Mouse (Mus musculus): ENCODE measurements around the gene Ppp1r12c. TPM values are rescaled to one million over a fixed set of nuclear protein-coding genes. Genes with fewer than 3 reads are reported as not detected.
A peak's percentile ranks its signal among the peaks of the same experiment; 100 is the strongest.

Ppp1r12c gene
- polyA plus RNA-seq, 1 experiment from 2014 or later, result 49.3 TPM

- no peak overlapping the region for H3K27ac ChIP-seq (replicated peaks)
- 31% methylated on average over 13 of the region's 13 CpGs for WGBS
- no peak for ATAC-seq (ENCODE audit: low FRiP score, low read depth)
Observed at GRCm38 (mm10) chr7:4513236-4513635, 11.8 kb upstream of the Ppp1r12c start.

GRCm38 (mm10) chr7:4511489-4512224, 10.2 kb upstream of the Ppp1r12c start:
- no peaks in the 10 kb centered on the region for H3K9me3 ChIP-seq
- no peak overlapping the region for H3K9ac ChIP-seq
- no peak overlapping the region for H3K27ac ChIP-seq (replicated peaks)
- H3K4me1 ChIP-seq (replicated peaks), result no peaks in the 10 kb centered on the region
- 0 out of 2 replicates have a peak, but pooled peaks cover 5% of the 10 kb centered on the region for H3K27me3 ChIP-seq
- no peak overlapping the region for H3K4me2 ChIP-seq
- H3K36me3 ChIP-seq, result no peaks in the 10 kb centered on the region
- H3K4me3 ChIP-seq, result no peak overlapping the region
- WGBS, result 78% methylated on average over 8 of the region's 8 CpGs
- no peak for ATAC-seq (ENCODE audit: low FRiP score, low read depth)

More at GRCm38 (mm10) chr7:4513236-4513635, 11.8 kb upstream of the Ppp1r12c start:
- Histone ChIP-seq H3K4me3 (no peak overlapping the region), H3K36me3 (no peaks in the 10 kb centered on the region), H3K27me3 (0 out of 2 replicates have a peak, but pooled peaks cover 5% of the 10 kb centered on the region), H3K4me2 (no peak overlapping the region), H3K9ac (no peak overlapping the region), H3K9me3 (no peaks in the 10 kb centered on the region), H3K4me1 (replicated peaks) (no peaks in the 10 kb centered on the region)

DNA sequence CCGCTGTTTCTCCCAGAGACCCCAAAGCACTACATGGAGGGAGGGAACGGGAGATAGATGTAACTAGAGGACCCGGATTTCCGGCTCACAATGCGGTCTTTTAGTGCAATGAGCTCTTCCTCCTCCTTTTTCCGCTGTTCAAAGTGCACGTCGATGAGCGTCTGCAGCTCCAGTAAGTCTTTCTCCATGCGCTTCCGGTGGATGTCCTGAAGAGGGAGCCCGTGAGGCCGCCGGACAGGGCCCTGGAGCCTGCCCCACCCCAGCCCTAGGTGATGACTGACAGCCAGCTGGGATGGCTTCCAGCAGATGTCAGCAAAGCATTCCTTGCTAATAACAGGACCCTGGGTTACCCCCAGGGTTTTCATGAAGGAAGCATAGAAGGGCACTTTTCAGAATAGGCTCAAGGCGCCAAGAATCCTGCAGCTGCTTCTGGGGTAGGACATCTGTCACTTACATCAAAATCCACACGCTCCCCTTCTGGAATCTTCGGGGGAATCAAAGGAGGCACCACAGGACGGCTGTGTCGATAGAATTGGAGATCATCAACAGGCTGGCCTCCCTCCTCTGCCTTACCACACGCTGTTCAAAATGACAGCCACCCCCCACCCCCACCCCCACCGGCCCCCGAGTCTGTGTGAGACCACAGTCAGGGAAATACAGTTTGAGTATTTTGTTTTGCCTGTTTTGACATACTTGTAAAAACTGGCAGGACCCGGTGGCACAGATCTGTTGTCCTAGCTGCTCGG, 8.6 kb upstream of the Ppp1r12c start:
- WGBS, result 13% methylated on average over 24 of the region's 24 CpGs
- Histone ChIP-seq H3K4me2 (peak overlapping the region; percentile 20), H3K36me3 (no peaks in the 10 kb centered on the region)

GRCm38 (mm10) chr7:4508739-4509116, 7.2 kb upstream of the Ppp1r12c start:
- Histone ChIP-seq H3K4me2 (no peak overlapping the region), H3K4me3 (no peak overlapping the region), H3K9me3 (no peaks in the 10 kb centered on the region), H3K27ac (replicated peaks) (no peak overlapping the region), H3K27me3 (0 out of 2 replicates have a peak, but pooled peaks cover 5% of the 10 kb centered on the region), H3K9ac (no peak overlapping the region), H3K36me3 (no peaks in the 10 kb centered on the region), H3K4me1 (replicated peaks) (no peaks in the 10 kb centered on the region)
- ATAC-seq (ENCODE audit: low FRiP score, low read depth), result no peak
- 91% methylated on average over 8 of the region's 8 CpGs for WGBS

More for the DNA sequence above, 8.6 kb upstream of the Ppp1r12c start:
- peak; percentile 44 for ATAC-seq (ENCODE audit: low FRiP score, low read depth)
- Histone ChIP-seq H3K9ac (no peak overlapping the region), H3K4me3 (no peak overlapping the region), H3K27me3 (0 out of 2 replicates have a peak, but pooled peaks cover 5% of the 10 kb centered on the region), H3K4me1 (replicated peaks) (no peaks in the 10 kb centered on the region), H3K27ac (replicated peaks) (no peak overlapping the region), H3K9me3 (no peaks in the 10 kb centered on the region)

DNA sequence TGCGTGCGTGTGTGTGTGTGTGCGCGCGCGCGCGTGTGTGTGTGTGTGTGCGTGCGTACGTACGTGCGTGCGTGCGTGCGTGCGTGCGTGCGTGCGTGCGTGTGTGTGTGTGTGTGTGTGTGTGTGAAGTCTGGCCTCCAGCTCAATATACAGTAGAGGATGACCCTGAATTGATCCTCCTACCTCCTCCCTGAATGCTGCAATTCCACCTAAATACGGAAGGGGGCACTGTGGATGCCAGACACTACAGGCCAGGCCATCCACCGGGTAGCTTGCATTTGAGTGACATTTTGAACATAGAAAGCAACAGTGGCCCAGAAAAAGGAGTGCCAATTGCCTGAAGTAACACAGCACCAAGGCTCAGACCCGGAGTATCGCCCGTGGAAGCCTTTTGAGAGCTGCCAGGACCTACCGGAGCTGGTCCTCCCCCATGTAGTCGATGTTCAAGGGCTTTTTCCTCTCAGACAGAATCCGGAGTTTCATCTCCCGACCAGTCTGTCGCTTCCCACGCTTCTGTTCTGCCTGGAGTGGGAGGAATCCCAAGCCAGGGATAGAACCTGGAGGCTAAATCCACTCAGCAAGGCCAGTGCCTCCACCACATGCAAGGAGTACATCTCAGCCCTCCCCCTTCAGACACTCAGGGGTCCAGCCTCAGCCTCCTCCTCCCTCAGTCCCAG, 6.7 kb upstream of the Ppp1r12c start:
- ATAC-seq (ENCODE audit: low FRiP score, low read depth), result no peak
- Histone ChIP-seq H3K4me3 (no peak overlapping the region), H3K27ac (replicated peaks) (no peak overlapping the region), H3K9ac (no peak overlapping the region), H3K36me3 (no peaks in the 10 kb centered on the region), H3K9me3 (no peaks in the 10 kb centered on the region), H3K4me1 (replicated peaks) (no peaks in the 10 kb centered on the region), H3K27me3 (0 out of 2 replicates have a peak, but pooled peaks cover 5% of the 10 kb centered on the region), H3K4me2 (no peak overlapping the region)
- 68% methylated on average over 32 of the region's 32 CpGs for WGBS

DNA sequence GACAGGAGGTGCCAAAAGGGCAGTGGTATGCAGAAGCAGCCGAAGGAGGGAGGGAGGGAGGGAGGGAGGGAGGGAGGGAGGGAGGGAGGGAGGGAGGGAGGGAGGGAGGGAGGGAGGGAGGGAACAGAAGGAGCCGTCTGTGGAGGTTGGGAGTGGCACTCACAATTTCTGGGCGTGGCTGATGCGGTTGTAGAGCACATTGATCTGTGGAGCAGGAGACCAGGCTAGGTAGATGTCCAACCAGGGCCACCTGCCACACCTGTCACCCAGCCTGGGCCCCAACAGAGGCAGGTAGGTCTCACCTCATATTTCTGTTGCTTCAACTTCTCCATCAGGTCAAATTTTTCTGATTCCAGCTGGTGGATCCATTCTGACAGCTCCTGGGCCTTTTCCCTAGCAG, 5.7 kb upstream of the Ppp1r12c start:
- Histone ChIP-seq H3K4me2 (no peak overlapping the region), H3K27me3 (0 out of 2 replicates have a peak, but pooled peaks cover 5% of the 10 kb centered on the region)
- no peak for ATAC-seq (ENCODE audit: low FRiP score, low read depth)

DNA sequence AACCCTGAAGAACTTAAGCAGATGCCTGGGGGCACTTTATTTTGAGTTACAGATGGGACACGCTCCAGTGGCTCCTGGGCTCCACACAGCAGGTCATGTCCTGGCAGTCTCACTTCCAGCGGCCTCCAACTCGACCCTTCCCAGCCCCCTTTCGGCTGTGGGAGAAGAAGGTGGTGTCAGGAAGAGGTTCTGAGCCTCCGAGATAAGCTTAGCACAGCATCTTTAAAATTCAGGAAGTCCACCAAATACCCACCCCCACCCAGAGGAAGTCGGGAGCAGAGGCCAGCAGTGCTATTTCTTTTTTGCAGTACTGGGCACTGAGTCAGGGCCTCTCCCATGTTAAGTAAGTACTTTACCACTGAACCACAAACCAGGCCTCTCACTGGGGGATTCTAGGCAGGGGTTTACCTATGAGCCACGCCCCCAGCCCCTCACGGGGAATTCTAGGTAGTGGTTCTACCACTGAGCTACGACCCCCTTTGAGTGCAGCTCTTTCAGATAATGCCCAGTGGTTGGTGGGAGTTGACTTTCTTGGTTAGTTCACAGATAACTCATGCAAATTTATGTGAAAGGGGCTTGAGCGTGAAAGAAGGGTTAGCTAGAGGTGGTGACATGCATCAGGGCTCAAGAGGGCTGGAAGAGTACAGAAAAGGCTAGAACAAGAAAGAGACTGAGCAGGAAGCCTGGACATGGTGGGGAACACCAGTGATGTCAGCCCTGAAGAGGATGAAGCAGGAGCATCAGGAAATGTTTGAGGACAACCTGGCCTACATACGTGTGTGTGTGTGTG, 3.4 kb upstream of the Ppp1r12c start:
- Histone ChIP-seq H3K27me3 (0 out of 2 replicates have a peak, but pooled peaks cover 5% of the 10 kb centered on the region), H3K27ac (replicated peaks) (no peak overlapping the region), H3K36me3 (no peaks in the 10 kb centered on the region), H3K4me3 (no peak overlapping the region), H3K9ac (no peak overlapping the region), H3K9me3 (no peaks in the 10 kb centered on the region), H3K4me2 (no peak overlapping the region), H3K4me1 (replicated peaks) (peaks cover 19% of the 10 kb centered on the region)
- ATAC-seq (ENCODE audit: low FRiP score, low read depth), result no peak
- 61% methylated on average over 11 of the region's 11 CpGs for WGBS

More for the DNA sequence above, 5.7 kb upstream of the Ppp1r12c start:
- no peak overlapping the region for H3K4me3 ChIP-seq
- 72% methylated on average over 3 of the region's 4 CpGs for WGBS
- H3K9ac ChIP-seq, result no peak overlapping the region
- H3K4me1 ChIP-seq (replicated peaks), result peaks cover 6% of the 10 kb centered on the region
- H3K36me3 ChIP-seq, result no peaks in the 10 kb centered on the region
- no peaks in the 10 kb centered on the region for H3K9me3 ChIP-seq
- no peak overlapping the region for H3K27ac ChIP-seq (replicated peaks)

DNA sequence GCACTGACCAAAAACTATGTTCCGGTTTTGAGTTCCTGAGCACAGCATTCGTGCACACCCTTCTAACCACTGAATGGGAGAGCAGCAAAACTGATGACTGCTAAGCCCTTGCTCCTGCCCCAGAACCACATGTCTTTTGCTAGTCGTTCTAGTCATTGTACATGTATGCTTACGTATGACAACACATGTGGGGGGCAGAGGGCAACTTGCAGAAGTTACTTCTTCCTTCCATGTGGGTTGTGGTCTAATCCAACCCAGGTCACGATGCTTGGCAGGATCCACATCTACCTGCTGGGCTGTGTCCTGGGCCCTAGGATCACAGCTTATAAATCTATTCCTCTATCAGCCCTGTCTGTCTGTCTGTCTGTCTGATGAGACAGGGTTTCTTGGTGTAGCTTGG, 2.4 kb upstream of the Ppp1r12c start:
- ATAC-seq (ENCODE audit: low FRiP score, low read depth), result no peak
- 88% methylated on average over 5 of the region's 5 CpGs for WGBS
- Histone ChIP-seq H3K4me1 (replicated peaks) (peaks cover 28% of the 10 kb centered on the region), H3K9ac (no peak overlapping the region), H3K36me3 (no peaks in the 10 kb centered on the region), H3K9me3 (no peaks in the 10 kb centered on the region), H3K27me3 (0 out of 2 replicates have a peak, but pooled peaks cover 3% of the 10 kb centered on the region), H3K4me3 (no peak overlapping the region), H3K4me2 (no peak overlapping the region), H3K27ac (replicated peaks) (no peak overlapping the region)

DNA sequence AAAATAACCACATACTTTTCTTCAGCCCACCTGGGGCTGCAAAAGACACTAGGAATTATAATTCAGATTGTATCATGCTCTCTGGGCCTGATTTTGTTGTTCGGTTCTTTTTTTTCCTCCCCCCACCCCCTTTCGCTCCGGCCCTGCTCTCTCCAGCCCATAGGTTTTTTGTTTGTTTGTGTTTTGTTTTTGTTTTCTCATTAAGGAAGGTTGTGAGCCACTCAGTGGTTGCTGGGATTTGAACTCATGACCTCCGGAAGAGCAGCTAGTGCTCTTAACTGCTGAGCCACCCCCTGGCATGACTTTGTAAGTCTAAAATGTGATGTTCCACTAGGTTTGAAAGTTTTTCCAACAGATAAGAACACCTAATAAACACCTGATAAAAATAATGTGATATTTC, 1.6 kb upstream of the Ppp1r12c start:
- no peak overlapping the region for H3K4me3 ChIP-seq
- H3K4me2 ChIP-seq, result peak overlapping the region; percentile 64; the same call in 1 of the 2 replicates
- WGBS, result 77% methylated on average over 4 of the region's 4 CpGs
- H3K27ac ChIP-seq (replicated peaks), result no peak overlapping the region
- no peaks in the 10 kb centered on the region for H3K36me3 ChIP-seq
- no peak overlapping the region for H3K9ac ChIP-seq
- H3K9me3 ChIP-seq, result no peaks in the 10 kb centered on the region
- no peaks in the 10 kb centered on the region for H3K27me3 ChIP-seq
- peaks cover 36% of the 10 kb centered on the region for H3K4me1 ChIP-seq (replicated peaks)
- no peak for ATAC-seq (ENCODE audit: low FRiP score, low read depth)

- H3K27ac ChIP-seq (replicated peaks), result peak overlapping the region; percentile 91
- peak overlapping the region; percentile 92 for H3K9ac ChIP-seq
- WGBS, result 12% methylated on average over 14 of the region's 14 CpGs
- no peaks in the 10 kb centered on the region for H3K36me3 ChIP-seq
- H3K4me2 ChIP-seq, result peak overlapping the region; percentile 64
- peak overlapping the region; percentile 79 for H3K4me3 ChIP-seq
- H3K4me1 ChIP-seq (replicated peaks), result peaks cover 41% of the 10 kb centered on the region
- H3K27me3 ChIP-seq, result no peaks in the 10 kb centered on the region
- peak; percentile 14; the same call in 1 of the 2 replicates for ATAC-seq (ENCODE audit: low FRiP score, low read depth)
- no peaks in the 10 kb centered on the region for H3K9me3 ChIP-seq
Observed at GRCm38 (mm10) chr7:4502421-4503090, 1.1 kb upstream of the Ppp1r12c start.

All from hindbrain, embryonic 15.5 days (tissue).